Mouse (Mus musculus) mesoderm, embryonic 11.5 days (tissue): ENCODE results near the gene Snrnp35.

ENCODE experiments used
- DNase-seq: peaks from one replicate; pipeline ENCODE4 v3.0.0-alpha.2; 2012; ENCODE audit warnings: low read depth, low spot score

Snrnp35 gene

DNA sequence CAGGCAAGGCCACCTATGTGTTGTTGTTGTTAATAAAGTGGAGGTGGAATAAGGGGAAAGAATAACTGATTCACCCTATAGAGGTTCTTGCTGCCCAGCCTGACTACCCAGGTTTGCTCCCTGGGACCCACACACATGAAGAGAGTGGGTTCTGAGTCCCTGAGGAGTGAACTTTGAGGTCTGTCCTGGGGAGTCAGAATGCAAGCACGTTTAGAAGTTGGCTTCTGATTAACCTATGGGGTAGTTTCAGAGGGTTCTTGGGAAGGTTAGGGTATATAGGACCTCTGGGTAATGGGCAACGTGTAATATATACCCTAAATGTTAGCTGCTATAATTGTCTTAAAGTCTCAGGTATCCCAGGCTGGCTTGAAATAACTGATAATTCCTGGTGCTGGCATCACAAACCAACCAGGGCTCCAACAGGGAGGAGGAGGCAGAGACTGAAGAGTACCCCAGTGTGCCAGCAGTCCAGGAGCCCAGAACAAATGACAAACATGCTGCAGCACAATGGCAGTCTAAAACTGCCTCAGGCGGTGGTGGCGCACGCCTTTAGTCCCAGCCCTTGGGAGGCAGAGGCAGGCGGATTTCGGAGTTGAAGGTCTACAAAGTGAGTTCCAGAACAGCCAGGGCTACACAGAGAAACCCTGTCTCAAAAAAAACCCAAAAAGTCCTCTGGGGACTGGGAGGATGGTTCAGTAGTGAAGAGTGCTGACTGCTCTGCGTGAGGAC is 20.5 kb upstream of the Snrnp35 start:
- DNase-seq, result no peak

DNA sequence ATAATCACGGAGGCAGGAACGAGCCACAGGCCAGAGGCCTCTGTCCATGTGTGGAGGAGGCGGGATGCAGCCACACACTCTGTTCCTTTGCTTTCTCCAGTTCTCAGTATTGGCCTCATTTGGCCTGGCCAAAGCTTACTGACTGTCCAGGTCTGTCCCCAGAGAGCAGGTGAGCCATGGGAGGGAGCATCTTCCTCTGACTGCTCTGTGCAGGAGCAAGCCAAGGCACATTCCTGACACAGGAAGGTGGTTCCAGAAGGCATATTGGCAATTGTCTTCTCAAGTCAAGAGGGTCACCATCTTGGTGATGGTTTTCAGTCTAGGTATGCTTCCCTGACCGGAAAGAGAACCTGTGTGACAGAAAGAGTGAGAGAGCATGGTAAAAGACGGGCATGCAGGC is 19.5 kb upstream of the Snrnp35 start:
- DNase-seq, result no peak

DNA sequence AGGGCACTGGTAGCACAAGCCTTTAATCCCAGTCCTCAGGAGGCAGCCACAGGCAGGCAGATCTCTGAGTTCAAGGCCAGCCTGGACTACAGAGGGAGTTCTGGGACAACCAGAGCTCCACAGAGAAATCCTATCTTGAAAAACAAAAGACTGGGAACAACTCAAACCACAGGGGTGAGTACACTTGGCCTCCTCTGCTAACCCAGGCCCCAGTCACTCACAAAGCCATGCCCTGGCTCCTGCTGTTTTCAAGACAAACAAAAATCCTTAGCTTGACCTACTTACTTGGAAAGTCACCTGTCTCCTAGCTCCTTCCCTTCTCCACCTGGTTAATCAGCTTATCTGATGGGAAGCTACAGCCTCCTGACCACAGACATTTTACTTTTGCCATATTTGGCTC is 18.0 kb upstream of the Snrnp35 start:
- DNase-seq, result no peak

- no peak for DNase-seq
Observed at GRCm38 (mm10) chr5:124467766-124468165, 15.2 kb upstream of the Snrnp35 start.

GRCm38 (mm10) chr5:124468365-124468764 is 14.6 kb upstream of the Snrnp35 start:
- no peak for DNase-seq

DNA sequence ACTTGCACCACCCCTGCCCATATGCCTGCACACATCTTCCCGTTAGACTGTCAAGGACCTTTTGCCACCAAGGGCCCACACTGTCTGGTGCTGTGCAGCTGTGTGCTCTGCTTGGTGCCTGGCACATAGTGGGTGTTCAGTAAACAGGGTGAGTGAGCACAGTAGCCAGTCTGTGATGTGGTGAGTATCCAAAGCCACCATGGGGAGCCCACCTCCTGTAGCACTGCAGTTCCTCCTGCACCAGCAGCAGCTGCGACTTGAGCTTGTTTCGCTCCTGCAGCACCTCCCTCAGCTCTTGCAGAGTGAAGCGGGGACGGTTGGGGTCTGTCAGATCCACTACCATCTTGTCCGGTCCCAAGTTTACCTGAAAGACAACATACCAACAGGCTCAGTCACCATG is 13.4 kb upstream of the Snrnp35 start:
- no peak for DNase-seq

DNA sequence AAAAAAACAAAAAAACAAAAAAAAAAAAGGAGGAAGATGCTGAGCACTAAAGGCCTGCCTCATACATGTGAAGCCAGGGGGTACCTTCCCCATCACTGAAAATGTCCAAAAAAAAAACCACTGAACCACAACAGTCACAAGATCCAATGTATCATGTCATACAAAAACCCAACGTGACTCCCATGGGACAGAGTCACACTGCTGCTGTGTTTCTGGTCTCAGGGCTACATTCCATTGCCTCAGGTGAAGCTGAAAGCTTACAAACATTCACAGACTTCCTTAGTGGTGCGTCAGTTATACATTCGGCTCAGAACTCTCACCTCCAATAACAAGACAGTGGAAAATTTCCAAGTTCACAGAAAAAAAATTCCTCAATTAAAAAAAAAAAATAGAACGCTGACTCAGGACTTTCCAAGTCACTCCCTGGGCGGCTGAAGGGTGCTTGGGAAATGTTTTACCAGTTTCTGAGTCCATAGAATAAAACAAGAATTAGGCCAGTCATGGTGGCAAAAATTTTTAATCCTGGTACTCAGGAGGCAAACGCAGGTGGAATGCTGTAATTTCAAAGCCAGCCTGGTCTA is 12.3 kb upstream of the Snrnp35 start:
- no peak for DNase-seq

GRCm38 (mm10) chr5:124478873-124479204 is 4.1 kb upstream of the Snrnp35 start:
- no peak for DNase-seq

DNA sequence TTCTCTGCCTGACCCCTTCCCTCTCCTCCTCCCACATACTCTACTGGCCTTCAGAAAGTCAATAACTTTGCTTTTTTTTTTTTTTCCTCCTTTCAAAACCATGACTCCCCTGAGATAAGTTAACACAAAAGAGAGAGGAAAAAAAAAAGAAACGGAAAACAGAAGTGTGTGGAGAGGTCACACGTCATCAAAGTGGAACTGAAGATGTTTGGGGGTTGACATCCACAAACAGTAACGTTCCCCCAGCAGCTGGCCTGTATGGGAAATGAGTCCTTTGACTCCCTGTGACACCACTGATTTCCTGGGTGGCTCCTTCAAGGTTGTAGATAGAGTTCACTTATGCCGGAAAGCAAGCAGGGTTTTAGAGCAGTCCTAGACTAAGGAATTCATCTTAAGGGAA is 2.8 kb upstream of the Snrnp35 start:
- no peak for DNase-seq

- DNase-seq, result no peak
Observed at GRCm38 (mm10) chr5:124481714-124482113, 1.2 kb upstream of the Snrnp35 start.

DNA sequence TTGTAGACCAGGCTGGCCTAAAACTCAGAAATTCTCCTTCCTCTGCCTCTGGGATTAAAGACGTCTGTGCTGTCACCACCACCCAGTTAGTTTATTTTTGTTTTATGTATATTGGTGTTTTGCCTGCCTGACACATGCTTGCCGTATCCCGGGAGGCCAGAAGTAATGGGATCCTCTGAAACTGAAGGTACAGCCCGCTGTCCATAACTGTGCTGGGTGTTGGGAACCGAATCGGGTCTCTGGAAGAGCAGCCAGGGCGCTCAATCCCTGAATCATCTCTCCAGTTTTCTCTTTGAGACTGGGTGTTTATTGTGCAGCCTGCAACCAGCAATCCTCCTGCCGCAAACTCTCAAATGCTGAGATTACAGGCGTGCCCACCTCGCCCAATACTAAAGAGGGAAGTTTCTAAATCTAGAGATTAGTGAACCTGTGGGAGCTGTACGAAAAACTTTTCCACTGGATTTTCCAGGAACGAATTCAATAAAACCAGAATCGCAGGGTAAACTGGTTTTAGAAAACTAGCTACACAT is 433 bp upstream of the Snrnp35 start:
- no peak for DNase-seq

GRCm38 (mm10) chr5:124483655-124484396 is 892 bp downstream of the Snrnp35 start:
- DNase-seq, result no peak

DNA sequence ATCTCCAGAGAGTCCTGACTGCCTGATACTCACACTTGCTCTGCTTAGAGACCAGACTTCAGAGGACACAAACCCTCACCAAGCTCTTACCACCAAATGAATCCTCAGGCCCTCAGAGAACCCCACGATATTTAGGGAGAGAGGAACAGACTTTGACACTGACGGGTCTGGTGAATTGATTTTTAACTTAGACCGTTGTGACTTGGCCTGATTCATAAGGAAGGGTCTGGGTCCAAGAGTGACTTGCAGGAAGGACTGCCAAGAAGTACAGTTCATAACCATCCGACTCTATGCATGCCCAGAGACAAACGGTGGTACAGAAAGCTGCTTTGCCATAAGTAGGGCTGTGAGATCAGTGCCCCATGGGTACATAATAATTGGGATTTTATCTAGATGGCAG is 2.7 kb downstream of the Snrnp35 start:
- no peak for DNase-seq

- DNase-seq, result no peak
Observed at GRCm38 (mm10) chr5:124488885-124489284, 6.0 kb downstream of the Snrnp35 start.

DNA sequence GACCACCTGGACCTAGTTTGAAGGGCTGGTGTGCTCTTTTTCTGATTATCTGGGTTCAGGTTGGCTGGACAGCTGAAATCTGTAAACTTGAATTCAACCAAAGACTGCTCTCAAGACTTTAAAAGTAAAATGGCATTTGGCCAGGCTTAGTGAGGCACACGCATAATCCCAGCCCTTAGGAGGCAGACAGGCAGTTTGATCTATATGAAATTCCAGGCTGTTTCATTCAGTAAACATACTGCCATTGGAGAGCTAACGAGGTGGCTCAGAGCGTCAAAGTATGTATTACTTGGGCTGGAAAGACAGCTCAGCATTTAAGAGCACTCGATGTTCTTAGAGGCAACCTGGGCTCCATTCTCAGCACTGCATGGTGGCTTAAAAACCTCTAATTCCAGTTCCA is 8.8 kb downstream of the Snrnp35 start:
- DNase-seq, result no peak

GRCm38 (mm10) chr5:124492618-124493017 is 9.7 kb downstream of the Snrnp35 start:
- no peak for DNase-seq

DNA sequence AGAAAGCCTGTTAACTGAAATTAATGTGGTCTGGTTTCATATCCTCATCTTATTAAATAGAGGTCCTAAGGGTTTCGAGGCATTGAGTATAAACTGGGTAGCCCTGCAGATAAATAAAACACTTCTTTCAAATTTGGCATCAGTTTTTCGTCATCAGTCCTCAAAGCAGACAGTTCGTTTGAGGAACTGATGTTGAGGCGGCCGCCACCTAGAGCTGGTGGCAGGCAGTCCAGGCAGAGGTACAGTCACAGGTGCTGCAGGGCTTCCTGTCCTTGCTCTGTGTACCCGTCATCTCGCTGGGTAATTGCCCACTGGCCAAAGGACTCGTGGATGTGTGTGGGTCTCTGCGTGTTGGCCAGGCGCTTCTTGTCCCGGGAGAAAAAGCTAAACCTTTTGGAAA is 10.5 kb downstream of the Snrnp35 start:
- no peak for DNase-seq

- peak; percentile 36 for DNase-seq
Observed at GRCm38 (mm10) chr5:124495547-124495946, 12.6 kb downstream of the Snrnp35 start.

DNA sequence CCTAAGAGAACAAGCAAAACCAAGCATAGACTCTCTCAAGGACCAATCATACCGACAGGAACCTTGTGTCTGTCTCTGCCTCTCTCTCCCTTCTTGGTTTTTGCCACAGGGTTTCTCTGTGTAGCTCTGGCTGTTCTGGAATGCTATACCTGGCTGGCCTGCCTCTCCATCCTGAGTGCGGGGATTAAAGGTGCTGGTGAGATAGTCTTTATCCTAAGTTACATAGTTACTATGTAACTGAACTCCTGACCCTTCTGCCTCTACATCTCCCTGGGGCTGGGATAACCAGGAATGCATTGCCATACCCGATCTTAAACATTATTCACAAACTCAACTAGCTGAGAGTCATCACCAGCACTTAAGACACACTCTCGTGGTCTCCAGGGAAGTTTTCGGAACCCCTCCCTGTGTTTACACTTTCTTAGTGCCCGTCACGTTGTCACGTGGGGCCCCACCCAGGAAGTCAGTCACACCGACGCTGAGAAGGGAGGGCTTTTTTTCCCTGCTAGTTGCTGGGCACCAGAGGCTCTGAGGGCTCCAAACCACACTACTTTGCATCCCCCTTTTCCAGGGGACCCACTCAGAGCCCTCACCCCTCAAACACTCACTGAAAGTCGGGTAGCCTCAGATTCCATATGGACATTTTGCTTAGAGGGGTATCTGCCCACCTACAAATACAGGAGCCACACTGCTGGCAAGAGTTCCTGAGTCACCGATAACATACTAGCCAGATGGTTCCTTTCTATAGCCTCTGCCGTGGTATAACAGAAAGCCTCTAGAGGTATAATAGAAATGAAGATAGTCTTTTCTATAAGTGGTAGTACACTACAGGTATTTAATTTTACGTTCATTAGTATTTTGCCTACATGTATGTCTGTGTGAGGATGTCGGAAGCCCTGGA is 13.9 kb downstream of the Snrnp35 start:
- DNase-seq, result no peak

DNA sequence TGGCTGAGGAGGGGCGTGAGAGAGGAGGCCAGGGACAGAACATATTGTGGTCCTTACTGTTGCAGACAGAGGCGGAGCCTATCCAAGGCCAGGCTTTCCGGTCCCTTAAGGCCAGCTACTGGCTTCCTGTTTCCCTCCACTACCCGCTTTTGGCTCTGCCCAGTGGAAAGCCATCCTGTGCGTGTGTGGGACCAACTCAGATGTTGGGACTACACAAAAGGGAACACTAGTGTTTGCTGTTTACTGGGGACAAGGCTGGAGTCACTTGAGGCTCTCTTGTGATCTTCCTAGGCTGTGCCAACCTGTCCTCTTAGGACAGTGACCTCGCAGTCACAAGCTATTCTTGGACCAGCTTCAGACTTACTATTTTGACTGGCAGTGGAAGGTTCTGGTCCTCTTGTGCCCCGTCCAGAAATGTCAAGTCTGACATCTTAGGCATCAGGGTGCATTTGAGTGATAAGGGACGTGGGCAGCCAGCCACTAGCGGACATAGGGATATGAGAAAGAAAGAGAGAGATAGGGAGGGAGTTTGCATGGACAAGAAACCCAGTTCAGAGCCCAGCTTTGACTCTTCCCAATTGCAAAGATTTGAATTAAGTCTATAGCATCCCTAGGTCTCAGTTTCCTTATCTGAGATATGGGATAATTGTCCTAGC is 15.4 kb downstream of the Snrnp35 start:
- no peak for DNase-seq

- peak; percentile 30 for DNase-seq
Observed at GRCm38 (mm10) chr5:124499001-124499400, 16.1 kb downstream of the Snrnp35 start.
